Mouse (Mus musculus) lung, adult 18-20 months (tissue): ENCODE data around the gene Pes1.
"Not testable (repeated sequence)": the region's sequence is repeated elsewhere in the genome, so short reads cannot be mapped to it uniquely, and the experiment has no call there.

Source experiments
- DNase-seq, 2 experiments: peaks; one replicate each; pipeline ENCODE4 v3.0.0; 2022; ENCODE audit warnings: mixed read lengths in 2 of 2

Pes1 gene

DNA sequence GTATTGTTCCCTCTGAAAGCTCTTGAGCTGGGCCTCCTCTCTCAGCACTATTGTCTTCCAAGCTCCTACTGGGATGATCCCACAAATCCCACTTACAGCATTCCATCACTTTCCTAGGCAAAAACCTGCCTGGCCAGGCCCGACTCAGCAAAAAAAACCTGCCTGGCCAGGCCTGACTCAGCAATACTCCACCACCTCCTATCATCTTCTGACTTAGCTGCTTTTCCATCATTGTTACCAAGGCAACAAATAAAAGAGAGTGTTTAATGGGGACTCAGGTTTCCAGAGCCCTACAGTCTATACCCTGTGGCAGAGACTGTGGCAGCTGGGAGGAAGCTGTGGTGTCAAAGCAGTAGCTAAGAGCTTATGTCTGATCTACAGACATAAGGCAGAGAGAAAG, 48.8 kb downstream of the Pes1 start:
- DNase-seq, result no peak

DNA sequence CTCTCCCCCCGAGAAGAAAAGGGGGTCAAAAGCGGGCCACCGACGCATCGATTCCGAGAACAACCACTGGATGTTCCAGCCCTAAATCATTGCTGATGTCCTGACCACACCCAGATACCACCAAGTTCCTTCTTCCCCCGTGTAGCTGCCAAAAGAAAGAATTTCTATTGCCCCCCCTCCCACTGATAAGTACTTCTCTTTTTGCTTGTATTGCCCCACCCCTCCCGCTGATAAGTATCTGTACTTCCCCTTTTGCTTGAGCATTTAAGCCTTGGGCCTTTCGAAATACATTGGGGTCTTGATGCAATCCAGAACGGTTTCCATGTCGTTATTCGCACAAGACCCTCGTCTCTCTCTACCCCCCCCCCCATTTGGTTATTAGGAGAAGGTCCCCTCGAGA, 52.0 kb downstream of the Pes1 start:
- DNase-seq, result not testable (repeated sequence)

DNA sequence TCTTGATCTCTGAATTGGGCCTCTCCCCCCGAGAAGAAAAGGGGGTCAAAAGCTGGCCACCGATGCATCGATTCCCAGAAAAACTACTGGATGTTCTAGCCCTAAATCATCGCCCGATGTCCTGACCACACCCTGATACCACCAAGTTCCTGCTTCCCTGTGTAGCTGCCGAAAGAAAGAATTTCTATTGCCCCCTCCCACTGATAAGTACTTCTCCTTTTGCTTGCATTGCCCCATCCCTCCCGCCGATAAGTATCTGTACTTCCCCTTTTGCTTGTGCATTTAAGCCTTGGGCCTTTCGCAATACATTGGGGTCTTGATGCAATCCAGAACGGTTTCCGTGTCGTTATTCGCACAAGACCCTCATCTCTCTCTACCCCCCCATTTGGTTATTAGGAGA, 58.3 kb downstream of the Pes1 start:
- not testable (repeated sequence) for DNase-seq

DNA sequence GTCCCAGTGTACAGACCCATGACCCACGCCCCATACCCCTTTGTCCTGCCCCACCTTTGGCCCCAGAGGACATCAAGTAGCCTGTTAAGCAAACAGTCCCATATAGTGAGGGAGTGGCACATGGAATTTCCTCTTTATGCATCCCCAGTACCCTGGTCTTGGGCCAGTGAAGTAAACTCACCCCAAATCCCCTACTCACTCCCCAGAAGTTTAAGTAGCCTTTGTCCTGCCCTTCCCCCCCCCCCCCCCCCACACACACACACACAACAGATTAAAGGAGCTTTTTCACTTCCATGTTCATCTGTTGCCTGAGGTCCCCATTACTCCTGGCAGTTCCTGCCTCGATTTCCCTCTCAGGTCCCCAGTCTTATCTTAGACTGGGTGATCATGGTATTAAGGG, 59.5 kb downstream of the Pes1 start:
- no peak for DNase-seq

DNA sequence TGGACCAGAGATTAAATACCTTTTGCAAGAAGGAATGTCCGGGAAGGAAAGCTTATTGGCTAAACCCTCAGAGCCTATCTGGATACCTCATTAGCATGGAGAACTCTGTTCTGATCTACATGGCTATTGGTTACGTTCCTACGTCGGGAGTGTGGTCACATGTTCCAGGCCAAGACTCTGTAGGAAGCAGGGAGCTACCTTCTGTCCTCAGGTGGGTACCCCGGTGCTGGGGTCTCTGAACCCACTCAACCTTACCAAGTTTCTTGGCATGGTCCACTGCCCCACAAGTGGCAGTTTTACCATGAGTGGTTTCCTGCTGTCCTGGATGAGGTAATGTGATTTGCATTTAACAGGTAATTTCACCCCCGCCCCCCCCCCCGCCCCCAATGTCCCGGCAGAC, 63.3 kb downstream of the Pes1 start:
- no peak for DNase-seq

DNA sequence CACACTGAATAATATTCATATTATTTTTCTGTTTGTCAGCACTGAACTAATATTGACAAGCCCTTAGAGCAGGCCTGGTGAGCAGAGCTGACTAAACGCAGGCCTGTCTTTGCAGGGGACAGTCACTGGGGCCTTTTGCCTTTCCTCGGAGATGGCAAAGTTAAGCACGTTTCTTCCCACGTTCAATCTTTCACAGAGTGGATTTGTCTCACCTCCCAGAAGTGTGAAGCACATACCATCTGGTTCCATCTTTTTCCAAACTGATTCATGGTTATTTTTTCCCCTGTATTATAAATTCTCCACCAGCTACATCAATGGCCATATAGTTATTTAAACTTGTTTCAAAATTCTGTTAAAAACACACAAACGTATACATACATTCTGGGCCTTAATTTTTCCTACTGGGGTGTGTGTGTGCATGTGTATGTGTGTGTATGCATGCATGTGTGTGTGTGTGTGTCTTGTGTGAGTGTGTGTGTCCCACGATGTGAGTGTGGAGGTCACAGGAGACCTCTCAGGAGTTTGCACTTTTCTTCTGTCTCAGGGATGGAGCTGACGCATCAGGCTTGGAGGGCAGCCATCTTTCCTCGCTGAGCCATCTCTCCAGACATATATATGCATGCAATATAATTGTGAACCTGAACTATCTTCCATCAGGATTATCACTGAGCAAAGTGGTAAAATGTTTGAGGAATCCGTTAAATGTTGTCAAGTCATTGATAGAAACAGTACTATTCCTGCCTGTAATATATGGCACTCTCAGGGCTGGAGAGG, 64.0 kb downstream of the Pes1 start:
- no peak for DNase-seq

DNA sequence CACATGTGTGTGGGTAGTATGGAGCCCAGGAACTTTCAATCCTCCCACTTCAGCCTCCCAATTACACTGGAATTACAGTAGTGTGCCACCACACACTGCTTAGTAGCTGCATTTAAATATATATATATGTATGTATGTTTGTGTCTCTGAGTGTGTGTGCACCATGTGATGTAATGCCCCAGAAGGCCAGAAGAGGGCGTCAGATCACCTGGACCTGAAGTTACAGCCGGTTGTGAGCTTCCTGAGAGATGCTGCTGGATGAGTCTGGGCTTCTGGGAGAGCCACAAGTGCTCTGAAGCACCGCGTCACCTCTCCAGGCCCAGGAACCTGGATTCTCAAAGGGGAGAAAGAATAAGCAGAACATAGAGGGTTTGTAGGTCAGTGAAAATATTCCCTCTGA, 65.6 kb downstream of the Pes1 start:
- no peak for DNase-seq
